10 mouse cellular contexts compared by ENCODE assay signal in the genomic region with DNA sequence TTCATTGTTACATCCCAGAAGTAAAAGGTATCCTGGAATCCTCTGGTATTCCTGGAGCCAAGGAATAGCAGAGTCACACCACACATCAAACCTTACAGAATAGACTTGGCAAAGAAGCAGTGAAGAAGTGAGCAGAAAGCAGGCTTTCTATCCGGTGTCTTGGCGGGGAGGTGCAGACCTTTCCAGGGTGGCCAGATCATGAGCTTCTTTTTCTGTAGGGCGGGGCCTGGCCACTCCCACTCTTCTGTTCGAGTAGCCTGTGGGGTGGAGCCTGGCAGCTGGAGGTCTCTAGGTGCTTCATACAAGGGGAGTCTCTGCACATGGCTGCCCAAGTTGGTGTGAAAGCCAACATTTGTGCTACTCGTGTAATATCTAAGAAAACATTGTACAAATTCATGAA. TPM values are rescaled to one million over a fixed set of nuclear protein-coding genes. Genes with fewer than 3 reads are reported as not detected.
DNase-seq lines count a peak whose midpoint lies in the region; ATAC-seq lines count a peak whose summit lies in the region.
"Had no signal": no experiment of that assay in that cellular context is flagged by ENCODE, and none has a peak within 500 bp of the region (broad histone marks: within the 10 kb centered on the region; RNA-seq: fewer than 3 reads in every experiment).

No protein-coding gene starts in this region.

- H3K27me3 ChIP-seq in hindbrain, embryonic 12.5 days = peaks cover 10% of the 10 kb centered on the region
- H3K27me3 ChIP-seq: limb, embryonic 13.5 days; Patski had no signal

- no peak overlapping the region for H3K9ac ChIP-seq in hindbrain, embryonic 12.5 days
- H3K9ac ChIP-seq: limb, embryonic 13.5 days had no signal

- peaks cover 15% of the 10 kb centered on the region for H3K36me3 ChIP-seq in hindbrain, embryonic 12.5 days

- peak; percentile 26 for DNase-seq in gastrocnemius, adult 18-20 months (ENCODE audit: low spot score)
- no peak for DNase-seq in gastrocnemius, postnatal 14 days
- peak; percentile 31 to 48 for DNase-seq in B cell, adult 2 months
- no peak for DNase-seq in left cerebral cortex, postnatal 14 days (ENCODE audit: low spot score in 2 of 2)
- DNase-seq in embryo, embryonic 10.5 days (ENCODE audit: low spot score) = no peak

- 23% methylated on average over 5 of the region's 5 CpGs for WGBS in hindbrain, embryonic 12.5 days

- peak; percentile 37; the same call in 1 of the 2 replicates for ATAC-seq in common myeloid progenitor, adult 5-6 weeks (replicated peaks; ENCODE audit: low read depth, poor library complexity, severe bottlenecking)
- peak; percentile 62 for ATAC-seq in megakaryocyte progenitor cell, adult 5-6 weeks (replicated peaks; ENCODE audit: poor library complexity)
- ATAC-seq in hindbrain, embryonic 12.5 days (ENCODE audit: low FRiP score) = no peak
- ATAC-seq: Patski had no signal

- H3K4me3 ChIP-seq in hindbrain, embryonic 12.5 days = no peak overlapping the region
- H3K4me3 ChIP-seq: limb, embryonic 13.5 days had no signal

- H3K4me2 ChIP-seq in hindbrain, embryonic 12.5 days (replicated peaks) = no peak overlapping the region
- H3K4me2 ChIP-seq: limb, embryonic 13.5 days had no signal

- intact Hi-C loops in gastrocnemius, postnatal 14 days (cut with DNase I; ENCODE audit: low total_unique reads) = no loop called here
- intact Hi-C loops in left cerebral cortex, postnatal 14 days (cut with DNase I) = no loop called here

- H3K4me1 ChIP-seq in hindbrain, embryonic 12.5 days = peaks cover 5% of the 10 kb centered on the region

- no peaks in the 10 kb centered on the region for H3K9me3 ChIP-seq in hindbrain, embryonic 12.5 days (replicated peaks)
- H3K9me3 ChIP-seq: limb, embryonic 13.5 days had no signal

- no peak overlapping the region for H3K27ac ChIP-seq in hindbrain, embryonic 12.5 days
- H3K27ac ChIP-seq: limb, embryonic 13.5 days had no signal

RNA-seq across cellular contexts. Expression of a gene that starts 1.3 kb away (rescaled TPM):
- total RNA-seq in gastrocnemius, adult 18-20 months (2021) = 10 to 100 TPM; 47.7 to 72.8 TPM
- 10 to 100 TPM; 26.2 TPM for total RNA-seq in gastrocnemius, postnatal 14 days (2021)
- 48.7 and 60.9 TPM in 2 replicates for total RNA-seq in common myeloid progenitor, adult 5-6 weeks (2017)
- total RNA-seq in megakaryocyte progenitor cell, adult 5-6 weeks (2015) = 52.6 and 56.2 TPM in 2 replicates
- total RNA-seq in megakaryocyte progenitor cell, adult 5-6 weeks (2017) = 56.4 and 63.0 TPM in 2 replicates
- 10 to 100 TPM; 49.4 to 49.8 TPM for total RNA-seq in left cerebral cortex, postnatal 14 days (2021)
- polyA plus RNA-seq in hindbrain, embryonic 12.5 days (2016; fragmentation: Nextera tagmentation; extraction: Ambion mirVana) = 19.9 TPM in 2 replicates

RNA-seq across cellular contexts. Expression of a gene that starts 15.5 kb away (rescaled TPM):
- 100 to 1,000 TPM; 236 to 409 TPM for total RNA-seq in gastrocnemius, adult 18-20 months (2021)
- total RNA-seq in gastrocnemius, postnatal 14 days (2021) = 1 to 10 TPM; 3.2 to 5.8 TPM
- total RNA-seq in common myeloid progenitor, adult 5-6 weeks (2017) = 1.1 and 1.9 TPM in 2 replicates
- total RNA-seq in megakaryocyte progenitor cell, adult 5-6 weeks (2015) = 1.1 and 2.1 TPM in 2 replicates
- 0.29 and 0.74 TPM in 2 replicates for total RNA-seq in megakaryocyte progenitor cell, adult 5-6 weeks (2017)
- total RNA-seq in left cerebral cortex, postnatal 14 days (2021) = 1 to 10 TPM in 1 of 2 experiments, under 1 TPM in 1; 0.59 to 1.0 TPM
- 0.82 and 0.83 TPM in 2 replicates for polyA plus RNA-seq in hindbrain, embryonic 12.5 days (2016; fragmentation: Nextera tagmentation; extraction: Ambion mirVana)

RNA-seq across cellular contexts. Expression of a gene that starts 29.2 kb away (rescaled TPM):
- total RNA-seq in gastrocnemius, adult 18-20 months (2021) = under 1 TPM; 0.14 to 0.19 TPM
- under 1 TPM; 0.09 to 0.16 TPM for total RNA-seq in gastrocnemius, postnatal 14 days (2021)
- 0.05 TPM in 1 of 2 replicates, not detected in the other for total RNA-seq in common myeloid progenitor, adult 5-6 weeks (2017)
- not detected in 2 replicates for total RNA-seq in megakaryocyte progenitor cell, adult 5-6 weeks (2015)
- total RNA-seq in megakaryocyte progenitor cell, adult 5-6 weeks (2017) = not detected in 2 replicates
- total RNA-seq in left cerebral cortex, postnatal 14 days (2021) = 1 to 10 TPM; 2.0 to 3.1 TPM
- 0.73 and 2.3 TPM in 2 replicates for polyA plus RNA-seq in hindbrain, embryonic 12.5 days (2016; fragmentation: Nextera tagmentation; extraction: Ambion mirVana)

Comparison
In these comparisons a context has a peak if more than half of its experiments do, and no peak if none do; other contexts are left out.
1. DNase-seq: peak in gastrocnemius, adult 18-20 months (single experiment) and B cell, adult 2 months (2 of 2); none in gastrocnemius, postnatal 14 days (single experiment), left cerebral cortex, postnatal 14 days (0 of 2) and embryo, embryonic 10.5 days (single experiment).
2. RNA of a gene that starts 15.5 kb away (total RNA-seq): 236 to 409 TPM in gastrocnemius, adult 18-20 months; 3.2 to 5.8 TPM in gastrocnemius, postnatal 14 days, 1.1 to 1.9 TPM in common myeloid progenitor, adult 5-6 weeks, 0.29 to 2.1 TPM in megakaryocyte progenitor cell, adult 5-6 weeks and 0.59 to 1.0 TPM in left cerebral cortex, postnatal 14 days; every median in the first group is over 10 times any median in the second.